29 mouse cellular contexts compared by ENCODE assay signal in the genomic region with DNA sequence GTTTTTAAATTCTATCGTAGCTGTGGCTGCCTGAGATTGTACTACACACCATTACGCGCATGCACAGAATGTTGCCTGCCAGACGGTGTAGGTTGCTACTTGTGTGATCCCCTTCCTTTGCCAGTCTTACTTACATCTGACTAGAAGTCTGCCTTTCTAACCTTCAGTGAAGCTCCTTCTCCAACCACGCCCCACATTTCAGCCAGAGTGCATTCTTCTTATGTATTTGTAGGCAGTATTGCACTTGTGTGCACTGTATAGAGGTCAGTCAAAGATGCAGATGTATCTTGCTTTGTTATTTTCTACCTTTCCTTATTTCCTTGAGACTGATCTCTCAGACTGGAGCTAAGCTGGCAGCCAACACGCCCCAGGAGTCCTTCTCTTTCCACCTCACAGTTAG.
"Had no signal": no experiment of that assay in that cellular context is flagged by ENCODE, and none has a peak within 500 bp of the region (broad histone marks: within the 10 kb centered on the region; RNA-seq: fewer than 3 reads in every experiment).

No protein-coding gene starts in this region.

- H3K4me1 ChIP-seq: limb, embryonic 15.5 days; liver, embryonic 12.5 days; liver, embryonic 13.5 days; liver, embryonic 15.5 days; lung, embryonic 15.5 days; megakaryocyte, embryonic 14.5 days had no signal

- H3K27ac ChIP-seq: limb, embryonic 10.5 days; limb, embryonic 12.5 days; limb, embryonic 13.5 days; limb, embryonic 15.5 days; liver, embryonic 12.5 days; liver, embryonic 13.5 days; liver, embryonic 14.5 days; liver, embryonic 15.5 days; lung, embryonic 15.5 days; macrophage; midbrain, embryonic 10.5 days; midbrain, embryonic 12.5 days; neural tube, embryonic 12.5 days; neural tube, embryonic 13.5 days had no signal

- H3K36me3 ChIP-seq: limb, embryonic 12.5 days; limb, embryonic 13.5 days; limb, embryonic 15.5 days; liver, embryonic 12.5 days; liver, embryonic 13.5 days; liver, embryonic 15.5 days; lung, embryonic 15.5 days; midbrain, embryonic 12.5 days; midbrain, embryonic 13.5 days; midbrain, embryonic 15.5 days; neural tube, embryonic 12.5 days; neural tube, embryonic 13.5 days had no signal

- H3K4me3 ChIP-seq: limb, embryonic 10.5 days; limb, embryonic 12.5 days; limb, embryonic 13.5 days; limb, embryonic 15.5 days; liver, embryonic 12.5 days; liver, embryonic 13.5 days; liver, embryonic 15.5 days; lung, embryonic 15.5 days; megakaryocyte, embryonic 14.5 days; midbrain, embryonic 10.5 days; midbrain, embryonic 12.5 days; midbrain, embryonic 13.5 days; midbrain, embryonic 15.5 days; myocyte; neural tube, embryonic 12.5 days; neural tube, embryonic 13.5 days had no signal

- H3K27me3 ChIP-seq: limb, embryonic 12.5 days; limb, embryonic 13.5 days; limb, embryonic 15.5 days; liver, embryonic 12.5 days; liver, embryonic 13.5 days; liver, embryonic 15.5 days; lung, embryonic 15.5 days; megakaryocyte, embryonic 14.5 days; midbrain, embryonic 12.5 days; midbrain, embryonic 13.5 days; midbrain, embryonic 15.5 days; neural tube, embryonic 12.5 days; neural tube, embryonic 13.5 days had no signal

- H3K9ac ChIP-seq: limb, embryonic 12.5 days; limb, embryonic 13.5 days; limb, embryonic 15.5 days; liver, embryonic 12.5 days; liver, embryonic 13.5 days; liver, embryonic 14.5 days; liver, embryonic 15.5 days; liver, postnatal 0 days; lung, embryonic 14.5 days; lung, embryonic 15.5 days; midbrain, embryonic 12.5 days; midbrain, embryonic 13.5 days; midbrain, embryonic 15.5 days; neural tube, embryonic 12.5 days; neural tube, embryonic 13.5 days had no signal

- DNase-seq: left cerebral cortex, postnatal 4 days; liver; liver, embryonic 13.5 days; liver, postnatal 0 days; lung, adult 18-20 months; lung, adult 2 months; lung, embryonic 14.5 days; lung, postnatal 10 days; lung, postnatal 14 days; lung, postnatal 36 days; lung, postnatal 4 days; midbrain, embryonic 14.5 days had no signal

- H3K9me3 ChIP-seq: limb, embryonic 10.5 days; limb, embryonic 12.5 days; limb, embryonic 13.5 days; limb, embryonic 15.5 days; liver, embryonic 13.5 days; liver, embryonic 15.5 days; lung, embryonic 15.5 days; midbrain, embryonic 12.5 days; midbrain, embryonic 13.5 days; midbrain, embryonic 15.5 days; neural tube, embryonic 12.5 days; neural tube, embryonic 13.5 days had no signal
